Mouse (Mus musculus) erythroblast, embryonic 14.5 days (primary cell): ENCODE measurements around the gene Cacnb3. TPM values are rescaled to one million over a fixed set of nuclear protein-coding genes. Genes with fewer than 3 reads are reported as not detected.

Experiments
- H3K27me3 ChIP-seq: 2 replicates; pipeline ENCODE4 v1.6.1; 2012; ENCODE audit warnings: inconsistent platforms; ENCODE audit not compliant: control insufficient read depth
- H3K36me3 ChIP-seq: 2 replicates; pipeline ENCODE4 v1.6.1; 2012; ENCODE audit warnings: mild to moderate bottlenecking, inconsistent platforms; ENCODE audit not compliant: control insufficient read depth
- H3K4me1 ChIP-seq: 2 replicates; pipeline ENCODE4 v1.6.1; 2012; ENCODE audit warnings: inconsistent platforms; ENCODE audit not compliant: control insufficient read depth
- H3K4me3 ChIP-seq: replicated peaks from 2 replicates; pipeline ENCODE3; 2012; ENCODE audit warnings: moderate library complexity, mild to moderate bottlenecking, inconsistent platforms
- H3K9me3 ChIP-seq: 2 replicates; pipeline ENCODE4 v1.6.1; 2012; ENCODE audit warnings: low read length, inconsistent platforms, mixed read lengths; ENCODE audit not compliant: control insufficient read depth
- GATA1 ChIP-seq: IDR thresholded peaks from 2 replicates; pipeline ENCODE4 v1.6.1; 2012; ENCODE audit warnings: low read length, inconsistent platforms, mixed read lengths
- TAL1 ChIP-seq: IDR thresholded peaks from 3 replicates; pipeline ENCODE4 v1.6.1; 2012; ENCODE audit warnings: low read length, inconsistent platforms, mixed read lengths
- polyA plus RNA-seq: library from polyadenylated mRNA; stranded (reverse); fragments of >175 nt; gene quantifications from 2 replicates; pipeline ENCODE4 v1.2.3, GENCODE M21; 2012

The Cacnb3 gene
- polyA plus RNA-seq, 1 experiment: not detected

GRCm38 (mm10) chr15:98616362-98617175 is 14.1 kb upstream of the Cacnb3 start:
- TF ChIP-seq GATA1 (no peak), TAL1 (no peak)
- peaks cover 47% of the 10 kb centered on the region for H3K27me3 ChIP-seq

GRCm38 (mm10) chr15:98617176-98617537 is 13.5 kb upstream of the Cacnb3 start:
- Histone ChIP-seq H3K4me1 (peaks cover 12% of the 10 kb centered on the region), H3K27me3 (peaks cover 53% of the 10 kb centered on the region), H3K4me3 (no peak overlapping the region), H3K9me3 (peaks cover 5% of the 10 kb centered on the region; the same call in 1 of the 2 replicates), H3K36me3 (no peaks in the 10 kb centered on the region; the same call in 1 of the 2 replicates)
- TF ChIP-seq GATA1: no peak

More at GRCm38 (mm10) chr15:98616362-98617175, 14.1 kb upstream of the Cacnb3 start:
- Histone ChIP-seq H3K4me3 (no peak overlapping the region), H3K36me3 (no peaks in the 10 kb centered on the region; the same call in 1 of the 2 replicates), H3K9me3 (peaks cover 7% of the 10 kb centered on the region; the same call in 1 of the 2 replicates), H3K4me1 (peaks cover 12% of the 10 kb centered on the region)

DNA sequence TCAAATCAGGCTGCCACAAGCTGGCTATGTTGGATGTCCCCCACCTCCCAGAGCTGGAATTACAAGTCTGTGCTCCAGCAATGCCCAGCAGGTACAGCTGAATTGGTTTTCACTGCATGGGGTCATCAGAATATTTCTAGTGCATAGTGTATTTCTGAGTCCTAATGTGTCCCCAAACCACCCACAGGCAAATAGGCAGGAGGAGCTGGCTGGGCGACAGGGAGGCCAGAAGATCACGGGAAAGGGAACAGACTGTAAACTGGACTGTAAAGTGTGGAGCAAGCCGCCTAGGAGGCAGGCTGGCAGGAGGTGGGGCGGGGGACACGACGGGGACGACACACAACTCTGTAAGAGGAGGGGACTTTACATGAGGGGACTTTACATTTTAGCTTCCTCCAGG is 8.4 kb upstream of the Cacnb3 start:
- peaks cover 95% of the 10 kb centered on the region for H3K27me3 ChIP-seq

DNA sequence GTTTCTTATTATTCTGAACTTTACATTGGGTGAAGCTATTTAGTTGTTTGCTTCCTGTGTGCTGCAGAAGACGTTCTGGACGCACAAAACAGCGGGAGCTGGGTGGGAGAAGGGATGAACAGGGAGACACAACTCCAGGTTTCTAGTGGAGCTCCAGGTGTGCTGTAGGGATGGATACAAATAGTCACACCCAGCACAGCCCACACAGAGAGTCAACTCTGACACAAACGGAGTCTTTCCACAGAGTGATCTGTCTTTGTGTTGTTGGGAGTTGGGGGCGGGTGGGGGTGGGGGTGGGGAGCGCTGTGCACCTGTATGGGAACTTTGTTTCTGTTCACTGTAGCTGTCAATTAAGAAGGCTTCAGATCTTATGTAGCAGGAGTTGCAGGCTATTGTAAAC is 7.9 kb upstream of the Cacnb3 start:
- no peak for TF ChIP-seq GATA1
- TF ChIP-seq TAL1: no peak
- Histone ChIP-seq H3K27me3 (peaks cover 95% of the 10 kb centered on the region), H3K36me3 (no peaks in the 10 kb centered on the region), H3K4me1 (no peaks in the 10 kb centered on the region), H3K4me3 (no peak overlapping the region), H3K9me3 (peaks cover 8% of the 10 kb centered on the region; the same call in 1 of the 2 replicates)

More for the DNA sequence above, 8.4 kb upstream of the Cacnb3 start:
- TF ChIP-seq GATA1: no peak
- no peak for TF ChIP-seq TAL1
- Histone ChIP-seq H3K36me3 (no peaks in the 10 kb centered on the region), H3K9me3 (peaks cover 7% of the 10 kb centered on the region; the same call in 1 of the 2 replicates), H3K4me3 (no peak overlapping the region), H3K4me1 (peaks cover 3% of the 10 kb centered on the region)

DNA sequence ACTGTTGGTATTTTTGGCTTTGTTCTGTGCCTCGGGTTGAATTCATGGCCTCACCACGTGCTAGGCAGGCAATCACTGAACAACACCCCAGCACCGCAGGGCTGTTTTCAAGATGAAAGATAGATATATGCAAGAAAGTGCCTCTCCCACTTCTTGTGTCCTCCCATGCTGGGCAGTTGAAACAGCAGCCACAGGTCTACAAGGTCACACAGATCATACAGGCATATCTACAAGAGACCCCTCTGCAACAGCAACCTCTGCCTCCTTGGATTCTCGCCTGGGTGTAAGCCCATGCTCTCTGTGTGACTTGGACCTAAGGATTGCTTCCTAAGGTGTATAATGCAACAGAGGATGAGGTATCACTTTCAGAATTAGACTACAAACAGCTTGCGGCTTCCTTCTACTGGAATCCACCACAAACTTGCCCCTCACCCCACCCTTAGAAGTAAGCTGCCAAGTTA is 7.2 kb upstream of the Cacnb3 start:
- Histone ChIP-seq H3K27me3 (peaks cover 95% of the 10 kb centered on the region), H3K4me1 (no peaks in the 10 kb centered on the region), H3K9me3 (peaks cover 7% of the 10 kb centered on the region; the same call in 1 of the 2 replicates), H3K36me3 (no peaks in the 10 kb centered on the region), H3K4me3 (no peak overlapping the region)
- no peak for TF ChIP-seq TAL1
- no peak for TF ChIP-seq GATA1

DNA sequence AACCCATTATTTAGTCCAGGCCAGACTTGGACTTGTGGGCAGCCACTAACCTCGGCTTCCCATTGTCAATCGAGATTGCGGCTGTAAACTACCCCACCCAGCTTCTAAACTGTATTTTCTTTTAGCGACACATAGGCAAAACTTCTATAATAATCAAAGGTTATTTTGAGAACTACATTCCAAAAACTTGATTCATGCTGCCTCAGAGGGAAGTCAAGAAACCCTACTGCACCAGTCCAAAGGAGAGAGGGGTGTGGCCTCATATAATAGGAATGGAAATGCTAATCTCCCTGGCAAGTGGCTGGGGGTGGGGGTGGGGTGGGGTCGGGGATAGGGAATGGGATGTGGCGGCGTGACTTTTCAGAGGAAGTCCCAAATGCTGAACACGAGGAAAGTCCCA is 4.6 kb upstream of the Cacnb3 start:
- Histone ChIP-seq H3K27me3 (peaks cover 98% of the 10 kb centered on the region), H3K9me3 (peaks cover 9% of the 10 kb centered on the region; the same call in 1 of the 2 replicates), H3K4me1 (no peaks in the 10 kb centered on the region), H3K36me3 (no peaks in the 10 kb centered on the region), H3K4me3 (no peak overlapping the region)
- TF ChIP-seq GATA1 (no peak), TAL1 (no peak)

- H3K4me3 ChIP-seq: no peak overlapping the region
- peaks cover under 1% of the 10 kb centered on the region; the same call in 1 of the 2 replicates for H3K4me1 ChIP-seq
- TF ChIP-seq GATA1 (no peak), TAL1 (no peak)
- H3K9me3 ChIP-seq: peaks cover 9% of the 10 kb centered on the region; the same call in 1 of the 2 replicates
- H3K27me3 ChIP-seq: peaks cover 98% of the 10 kb centered on the region
- H3K36me3 ChIP-seq: no peaks in the 10 kb centered on the region
These were observed 4.0 kb upstream of the Cacnb3 start for GRCm38 (mm10) chr15:98626487-98627212.

GRCm38 (mm10) chr15:98628589-98629254 is 1.9 kb upstream of the Cacnb3 start:
- Histone ChIP-seq H3K9me3 (peaks cover 14% of the 10 kb centered on the region; the same call in 1 of the 2 replicates), H3K36me3 (no peaks in the 10 kb centered on the region), H3K4me3 (no peak overlapping the region), H3K27me3 (peaks cover 98% of the 10 kb centered on the region), H3K4me1 (peaks cover 8% of the 10 kb centered on the region)
- TF ChIP-seq TAL1 (no peak), GATA1 (no peak)

- Histone ChIP-seq H3K9me3 (peaks cover 21% of the 10 kb centered on the region; the same call in 1 of the 2 replicates), H3K4me1 (peaks cover 15% of the 10 kb centered on the region), H3K36me3 (no peaks in the 10 kb centered on the region), H3K4me3 (no peak overlapping the region), H3K27me3 (peaks cover 99% of the 10 kb centered on the region)
- TF ChIP-seq GATA1: no peak
- TF ChIP-seq TAL1: no peak
These were observed 1.2 kb upstream of the Cacnb3 start for GRCm38 (mm10) chr15:98629464-98629863.
